Mouse (Mus musculus): ENCODE data around the gene Gm45194. TPM values are rescaled to one million over a fixed set of nuclear protein-coding genes. Genes with fewer than 3 reads are reported as not detected.

Gene Gm45194
- polyA plus RNA-seq, 1 experiment from 2014 or later: not detected

Other genes with a start within 250 kb of the Gm45194 start
- not detected in 3 replicates for gene Hdx, start 194.3 kb upstream of the Gm45194 start, polyA plus RNA-seq (2018)
- not detected in 3 replicates for gene Tex16, start 119.6 kb downstream of the Gm45194 start, polyA plus RNA-seq (2018)